Mouse (Mus musculus): Measurements from ENCODE around the gene Copz2. TPM values are rescaled to one million over a fixed set of nuclear protein-coding genes. Genes with fewer than 3 reads are reported as not detected.
"Not testable (repeated sequence)": the region's sequence is repeated elsewhere in the genome, so short reads cannot be mapped to it uniquely, and the experiment has no call there.

Gene Copz2
- polyA plus RNA-seq, 1 experiment from 2014 or later: 86.6 TPM

GRCm38 (mm10) chr11:96831516-96831915, 18.2 kb upstream of the Copz2 start:
- WGBS: 71% methylated on average over 4 of the region's 4 CpGs
- Histone ChIP-seq H3K4me1 (peaks cover 30% of the 10 kb centered on the region), H3K9me3 (no peaks in the 10 kb centered on the region), H3K36me3 (peaks cover 16% of the 10 kb centered on the region), H3K27ac (no peak overlapping the region), H3K4me3 (no peak overlapping the region), H3K27me3 (ENCODE audit: insufficient read depth, poor library complexity, severe bottlenecking) (no peaks in the 10 kb centered on the region; the same call in 1 of the 2 replicates)
- no peak for DNase-seq (ENCODE audit: low spot score)

- DNase-seq (ENCODE audit: low spot score): no peak
- WGBS: 84% methylated on average over 3 of the region's 3 CpGs
- Histone ChIP-seq H3K27ac (no peak overlapping the region), H3K4me3 (no peak overlapping the region), H3K9me3 (no peaks in the 10 kb centered on the region), H3K36me3 (peaks cover 6% of the 10 kb centered on the region), H3K4me1 (peaks cover 20% of the 10 kb centered on the region), H3K27me3 (ENCODE audit: insufficient read depth, poor library complexity, severe bottlenecking) (no peaks in the 10 kb centered on the region; the same call in 1 of the 2 replicates)
Observed at GRCm38 (mm10) chr11:96832541-96832940, 17.1 kb upstream of the Copz2 start.

- Histone ChIP-seq H3K27me3 (ENCODE audit: insufficient read depth, poor library complexity, severe bottlenecking) (no peaks in the 10 kb centered on the region; the same call in 1 of the 2 replicates), H3K4me1 (peaks cover 16% of the 10 kb centered on the region), H3K27ac (no peak overlapping the region), H3K4me3 (no peak overlapping the region), H3K36me3 (peaks cover 1% of the 10 kb centered on the region; the same call in 1 of the 2 replicates), H3K9me3 (no peaks in the 10 kb centered on the region)
- DNase-seq (ENCODE audit: low spot score): no peak
- WGBS: 58% methylated on average over 2 of the region's 2 CpGs
Observed at GRCm38 (mm10) chr11:96832973-96833372, 16.7 kb upstream of the Copz2 start.

- Histone ChIP-seq H3K4me3 (no peak overlapping the region), H3K27me3 (ENCODE audit: insufficient read depth, poor library complexity, severe bottlenecking) (no peaks in the 10 kb centered on the region; the same call in 1 of the 2 replicates), H3K9me3 (no peaks in the 10 kb centered on the region), H3K4me1 (peaks cover 8% of the 10 kb centered on the region; the same call in 1 of the 2 replicates), H3K36me3 (no peaks in the 10 kb centered on the region), H3K27ac (no peak overlapping the region)
- WGBS: 89% methylated on average over 1 of the region's 1 CpGs
- DNase-seq (ENCODE audit: low spot score): no peak
Observed at GRCm38 (mm10) chr11:96834127-96834526, 15.5 kb upstream of the Copz2 start.

GRCm38 (mm10) chr11:96837298-96837697, 12.4 kb upstream of the Copz2 start:
- Histone ChIP-seq H3K9me3 (no peaks in the 10 kb centered on the region), H3K27ac (no peak overlapping the region), H3K36me3 (no peaks in the 10 kb centered on the region), H3K4me1 (peaks cover 6% of the 10 kb centered on the region; the same call in 1 of the 2 replicates), H3K27me3 (ENCODE audit: insufficient read depth, poor library complexity, severe bottlenecking) (no peaks in the 10 kb centered on the region; the same call in 1 of the 2 replicates), H3K4me3 (no peak overlapping the region)
- no peak for DNase-seq (ENCODE audit: low spot score)
- WGBS: 32% methylated on average over 9 of the region's 9 CpGs

- WGBS: 64% methylated on average over 4 of the region's 4 CpGs
- H3K27ac ChIP-seq: no peak overlapping the region
- no peak overlapping the region for H3K4me3 ChIP-seq
- peaks cover 6% of the 10 kb centered on the region; the same call in 1 of the 2 replicates for H3K4me1 ChIP-seq
- no peaks in the 10 kb centered on the region for H3K36me3 ChIP-seq
- H3K27me3 ChIP-seq (ENCODE audit: insufficient read depth, poor library complexity, severe bottlenecking): no peaks in the 10 kb centered on the region; the same call in 1 of the 2 replicates
- H3K9me3 ChIP-seq: no peaks in the 10 kb centered on the region
- DNase-seq (ENCODE audit: low spot score): no peak
Observed at GRCm38 (mm10) chr11:96838341-96838740, 11.3 kb upstream of the Copz2 start.

GRCm38 (mm10) chr11:96839428-96839827, 10.2 kb upstream of the Copz2 start:
- no peak for DNase-seq (ENCODE audit: low spot score)
- no peak overlapping the region for H3K27ac ChIP-seq
- H3K4me1 ChIP-seq: peaks cover 6% of the 10 kb centered on the region; the same call in 1 of the 2 replicates
- H3K36me3 ChIP-seq: no peaks in the 10 kb centered on the region
- H3K4me3 ChIP-seq: no peak overlapping the region
- no peaks in the 10 kb centered on the region for H3K9me3 ChIP-seq
- WGBS: 79% methylated on average over 7 of the region's 7 CpGs
- H3K27me3 ChIP-seq (ENCODE audit: insufficient read depth, poor library complexity, severe bottlenecking): no peaks in the 10 kb centered on the region; the same call in 1 of the 2 replicates

- Histone ChIP-seq H3K27ac (no peak overlapping the region), H3K9me3 (no peaks in the 10 kb centered on the region), H3K4me1 (peaks cover 6% of the 10 kb centered on the region; the same call in 1 of the 2 replicates), H3K27me3 (ENCODE audit: insufficient read depth, poor library complexity, severe bottlenecking) (no peaks in the 10 kb centered on the region; the same call in 1 of the 2 replicates), H3K36me3 (no peaks in the 10 kb centered on the region), H3K4me3 (no peak overlapping the region)
- no peak for DNase-seq (ENCODE audit: low spot score)
- 81% methylated on average over 3 of the region's 3 CpGs for WGBS
Observed at GRCm38 (mm10) chr11:96839877-96840276, 9.8 kb upstream of the Copz2 start.

GRCm38 (mm10) chr11:96840290-96840689, 9.4 kb upstream of the Copz2 start:
- Histone ChIP-seq H3K27me3 (ENCODE audit: insufficient read depth, poor library complexity, severe bottlenecking) (no peaks in the 10 kb centered on the region; the same call in 1 of the 2 replicates), H3K4me1 (peaks cover 6% of the 10 kb centered on the region; the same call in 1 of the 2 replicates), H3K27ac (no peak overlapping the region), H3K9me3 (no peaks in the 10 kb centered on the region), H3K4me3 (no peak overlapping the region), H3K36me3 (no peaks in the 10 kb centered on the region)
- DNase-seq (ENCODE audit: low spot score): no peak
- 32% methylated on average over 8 of the region's 8 CpGs for WGBS

- H3K4me3 ChIP-seq: no peak overlapping the region
- H3K4me1 ChIP-seq: peaks cover 6% of the 10 kb centered on the region; the same call in 1 of the 2 replicates
- H3K27me3 ChIP-seq (ENCODE audit: insufficient read depth, poor library complexity, severe bottlenecking): no peaks in the 10 kb centered on the region; the same call in 1 of the 2 replicates
- 60% methylated on average over 3 of the region's 3 CpGs for WGBS
- H3K9me3 ChIP-seq: no peaks in the 10 kb centered on the region
- H3K36me3 ChIP-seq: no peaks in the 10 kb centered on the region
- H3K27ac ChIP-seq: no peak overlapping the region
- no peak for DNase-seq (ENCODE audit: low spot score)
Observed at GRCm38 (mm10) chr11:96843627-96844026, 6.0 kb upstream of the Copz2 start.

- Histone ChIP-seq H3K36me3 (no peaks in the 10 kb centered on the region), H3K27me3 (ENCODE audit: insufficient read depth, poor library complexity, severe bottlenecking) (no peaks in the 10 kb centered on the region), H3K4me1 (peaks cover 9% of the 10 kb centered on the region), H3K9me3 (no peaks in the 10 kb centered on the region), H3K4me3 (no peak overlapping the region), H3K27ac (peak overlapping the region; percentile 0; the same call in 1 of the 2 replicates)
- WGBS: 50% methylated on average over 3 of the region's 3 CpGs
- no peak for DNase-seq (ENCODE audit: low spot score)
Observed at GRCm38 (mm10) chr11:96847240-96847639, 2.4 kb upstream of the Copz2 start.

- H3K4me1 ChIP-seq: peaks cover 9% of the 10 kb centered on the region
- no peak overlapping the region for H3K4me3 ChIP-seq
- H3K27me3 ChIP-seq (ENCODE audit: insufficient read depth, poor library complexity, severe bottlenecking): no peaks in the 10 kb centered on the region
- H3K9me3 ChIP-seq: no peaks in the 10 kb centered on the region
- 74% methylated on average over 9 of the region's 9 CpGs for WGBS
- peaks cover 9% of the 10 kb centered on the region for H3K36me3 ChIP-seq
- no peak overlapping the region for H3K27ac ChIP-seq
- no peak for DNase-seq (ENCODE audit: low spot score)
Observed at GRCm38 (mm10) chr11:96848694-96849093, 976 bp upstream of the Copz2 start.

GRCm38 (mm10) chr11:96849145-96849544, 525 bp upstream of the Copz2 start:
- DNase-seq (ENCODE audit: low spot score); H3K4me1 ChIP-seq; H3K36me3 ChIP-seq; H3K9me3 ChIP-seq; H3K27me3 ChIP-seq (ENCODE audit: insufficient read depth, poor library complexity, severe bottlenecking): not testable (repeated sequence)
- H3K4me3 ChIP-seq: peak overlapping the region; percentile 87
- peak overlapping the region; percentile 91 for H3K27ac ChIP-seq
- 68% methylated on average over 5 of the region's 5 CpGs for WGBS

- Histone ChIP-seq H3K36me3 (peaks cover 13% of the 10 kb centered on the region), H3K27me3 (ENCODE audit: insufficient read depth, poor library complexity, severe bottlenecking) (0 out of 2 replicates have a peak, but pooled peaks cover 3% of the 10 kb centered on the region), H3K4me1 (peaks cover 17% of the 10 kb centered on the region), H3K9me3 (no peaks in the 10 kb centered on the region), H3K27ac (no peak overlapping the region), H3K4me3 (no peak overlapping the region)
- DNase-seq (ENCODE audit: low spot score): no peak
- WGBS: 71% methylated on average over 5 of the region's 5 CpGs
Observed at GRCm38 (mm10) chr11:96857446-96857845, 7.8 kb downstream of the Copz2 start.
